Mouse (Mus musculus): Measurements from ENCODE around the gene Akp3.

The Akp3 gene

GRCm38 (mm10) chr1:87124673-87125072, at the start of gene Akp3:
TSS of gene Akp3 (plus strand) at chr1:87124973.
- no peak for DNase-seq (ENCODE audit: low spot score in 2 of 2)

DNA sequence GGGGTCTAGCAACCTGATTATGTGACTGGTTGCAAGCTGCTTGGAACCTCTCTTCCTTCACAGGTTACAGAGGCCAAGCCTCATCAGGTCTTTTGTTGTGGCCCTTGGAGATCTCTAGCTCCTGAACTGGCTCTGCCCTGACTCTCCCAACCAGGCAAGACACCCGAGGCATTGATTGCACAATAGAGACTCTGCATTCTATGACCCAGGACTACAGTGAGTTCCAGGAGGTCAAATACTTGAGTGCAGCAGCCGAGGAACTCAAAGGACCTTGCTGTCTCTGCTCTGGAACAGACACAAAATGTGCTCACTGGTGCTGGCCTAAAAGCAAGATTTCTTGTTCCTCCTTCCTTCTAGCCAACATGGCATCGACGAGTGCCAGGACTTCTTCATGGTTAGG, 38.6 kb upstream of the Akp3 start:
- no peak for DNase-seq (ENCODE audit: low spot score in 2 of 2)

DNA sequence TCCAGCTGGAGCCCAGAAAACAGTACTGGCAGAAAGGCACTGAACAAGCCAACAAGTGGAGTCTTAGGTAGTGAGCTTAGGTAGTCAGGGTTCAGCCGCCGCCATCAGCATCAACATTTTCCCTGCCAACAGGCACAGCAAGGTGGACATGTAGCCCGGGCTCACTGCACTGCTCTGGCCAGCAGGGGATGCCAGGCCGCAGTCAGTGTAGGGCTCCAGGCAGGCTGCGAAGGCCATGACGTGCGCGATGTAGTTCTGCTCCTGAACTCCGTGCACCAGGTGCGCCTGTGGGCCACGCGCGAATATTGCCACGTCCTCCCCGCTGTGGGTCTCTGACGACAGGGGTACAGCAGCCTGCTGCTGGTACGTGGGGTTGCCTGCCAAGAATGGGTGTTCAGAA, 37.8 kb upstream of the Akp3 start:
- DNase-seq (ENCODE audit: low spot score in 2 of 2) = no peak

DNA sequence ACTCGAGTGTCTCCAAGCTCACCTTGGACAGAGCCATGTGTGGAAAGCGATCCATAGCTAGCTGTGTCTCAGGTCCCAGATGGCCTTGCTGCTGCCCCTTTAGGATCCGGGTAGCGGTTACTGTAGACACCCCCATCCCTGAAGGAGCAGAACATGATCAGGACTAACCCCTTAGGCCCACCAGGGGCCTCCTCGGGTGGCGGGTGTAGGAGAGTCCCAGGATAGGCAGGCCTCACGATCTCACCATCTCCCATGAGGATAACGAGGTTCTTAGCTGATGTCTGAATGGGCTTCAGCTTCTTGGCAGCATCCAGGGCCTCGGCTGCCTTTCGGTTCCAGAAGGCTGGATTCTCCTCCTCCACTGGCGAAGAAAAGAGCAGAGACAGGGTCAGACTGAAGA, 35.5 kb upstream of the Akp3 start:
- no peak for DNase-seq (ENCODE audit: low spot score in 2 of 2)

DNA sequence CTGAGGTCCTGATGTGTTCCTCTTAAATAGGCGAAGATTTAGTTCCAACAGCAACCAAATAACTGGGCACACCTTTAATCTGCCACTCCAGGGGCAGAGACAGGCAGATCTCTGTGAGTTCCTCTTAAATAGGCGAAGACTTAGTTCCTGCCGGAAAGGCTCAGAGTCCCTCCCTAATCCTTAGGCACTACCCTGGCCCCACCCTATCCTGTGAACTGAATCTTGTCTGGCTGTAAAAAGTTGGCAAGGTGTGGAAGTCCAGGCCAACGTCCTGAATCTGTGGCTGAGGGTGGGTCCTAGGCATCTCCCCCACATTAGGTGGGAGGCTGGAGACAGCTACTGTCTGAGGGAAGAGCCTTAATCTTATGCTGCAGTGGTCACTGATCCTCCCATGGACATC, 34.9 kb upstream of the Akp3 start, which contains the start of gene Alppl2:
TSS of gene Alppl2 (minus strand) at position 101 of the 400 bp plus-strand sequence.
- no peak for DNase-seq (ENCODE audit: low spot score in 2 of 2)

DNA sequence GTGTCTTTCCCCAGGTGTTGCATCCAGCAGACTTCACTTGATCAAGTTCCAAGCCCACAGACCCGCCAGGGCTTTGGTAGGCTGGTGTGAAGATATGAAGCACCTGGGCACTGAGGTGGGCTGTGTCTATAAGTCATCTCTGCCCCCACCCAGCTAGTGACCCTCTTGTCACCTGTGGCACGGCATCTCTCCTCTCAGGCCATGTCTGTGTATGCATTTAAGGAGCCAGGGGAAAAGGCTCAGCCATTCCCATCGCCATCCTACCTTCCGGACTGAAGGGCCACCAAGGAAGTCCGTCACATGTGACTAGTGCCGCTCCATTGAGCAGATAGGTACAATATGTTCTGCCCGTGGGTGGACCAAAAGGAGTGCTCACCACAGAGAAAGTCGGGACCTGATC, 29.1 kb upstream of the Akp3 start:
- no peak for DNase-seq (ENCODE audit: low spot score in 2 of 2)

- peak in 1 of 2 experiments; percentile 9 for DNase-seq (ENCODE audit: low spot score in 2 of 2)
Measured at GRCm38 (mm10) chr1:87098358-87098975, 26.3 kb upstream of the Akp3 start.

- no peak for DNase-seq (ENCODE audit: low spot score in 2 of 2)
Measured at GRCm38 (mm10) chr1:87101411-87101810, 23.4 kb upstream of the Akp3 start, which contains the start of gene Alpi. TSS of gene Alpi (minus strand) at chr1:87101606.

- no peak for DNase-seq (ENCODE audit: low spot score in 2 of 2)
Measured at GRCm38 (mm10) chr1:87102114-87102513, 22.7 kb upstream of the Akp3 start.

- no peak for DNase-seq (ENCODE audit: low spot score in 2 of 2)
Measured at GRCm38 (mm10) chr1:87103936-87104335, 20.8 kb upstream of the Akp3 start.

GRCm38 (mm10) chr1:87106536-87106935, 18.2 kb upstream of the Akp3 start:
- no peak for DNase-seq (ENCODE audit: low spot score in 2 of 2)

DNA sequence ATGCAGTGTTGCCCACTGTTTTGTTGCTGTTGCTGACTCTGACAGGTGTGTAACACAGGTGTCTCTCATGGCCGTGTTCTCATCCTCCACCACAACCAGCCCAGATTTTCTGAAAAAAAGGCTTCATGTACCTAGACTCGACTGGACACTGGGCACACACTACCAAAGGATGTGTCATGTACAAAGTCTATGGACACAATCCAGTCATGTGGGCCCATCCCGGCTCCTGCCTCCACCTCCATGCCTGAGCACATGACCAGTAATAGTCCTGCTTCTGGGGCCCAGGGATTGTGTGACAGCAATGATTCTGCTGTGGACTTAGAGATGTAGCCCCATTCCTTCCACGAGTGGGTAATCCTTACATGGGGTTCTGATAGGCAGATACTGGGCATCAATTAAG, 16.2 kb upstream of the Akp3 start:
- DNase-seq (ENCODE audit: low spot score in 2 of 2) = no peak

DNA sequence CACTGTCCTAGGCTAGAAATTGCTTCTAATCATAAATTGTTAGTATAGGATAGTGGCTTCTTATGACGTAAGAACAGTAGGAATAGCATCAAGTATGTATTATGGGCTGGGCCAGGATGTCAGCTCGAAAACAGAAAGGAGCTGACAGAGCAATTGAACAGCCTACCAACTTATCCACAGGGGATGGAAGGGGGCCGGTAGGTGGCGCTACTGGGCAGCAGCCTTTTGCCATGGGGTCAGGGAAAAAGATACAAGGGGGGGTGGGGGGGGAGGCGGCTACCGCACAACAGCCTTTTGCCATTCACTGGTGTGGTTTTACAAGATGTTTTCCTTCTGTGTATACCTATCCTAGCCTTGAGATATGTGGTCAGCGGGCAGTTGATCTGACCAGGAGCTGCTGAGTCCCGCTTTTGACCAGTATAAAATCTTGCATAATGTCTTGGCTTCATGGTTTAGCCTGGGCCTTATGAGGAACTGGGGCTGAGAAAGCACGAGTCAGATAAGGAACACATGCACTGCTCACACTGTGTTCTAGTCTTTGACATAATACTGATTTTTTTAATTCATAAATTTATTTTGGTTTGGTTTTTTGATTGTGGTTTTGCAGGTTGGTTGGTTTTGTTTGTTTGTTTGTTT, 12.9 kb upstream of the Akp3 start:
- DNase-seq (ENCODE audit: low spot score in 2 of 2) = no peak

GRCm38 (mm10) chr1:87114784-87115183, 10.0 kb upstream of the Akp3 start:
- no peak for DNase-seq (ENCODE audit: low spot score in 2 of 2)

DNA sequence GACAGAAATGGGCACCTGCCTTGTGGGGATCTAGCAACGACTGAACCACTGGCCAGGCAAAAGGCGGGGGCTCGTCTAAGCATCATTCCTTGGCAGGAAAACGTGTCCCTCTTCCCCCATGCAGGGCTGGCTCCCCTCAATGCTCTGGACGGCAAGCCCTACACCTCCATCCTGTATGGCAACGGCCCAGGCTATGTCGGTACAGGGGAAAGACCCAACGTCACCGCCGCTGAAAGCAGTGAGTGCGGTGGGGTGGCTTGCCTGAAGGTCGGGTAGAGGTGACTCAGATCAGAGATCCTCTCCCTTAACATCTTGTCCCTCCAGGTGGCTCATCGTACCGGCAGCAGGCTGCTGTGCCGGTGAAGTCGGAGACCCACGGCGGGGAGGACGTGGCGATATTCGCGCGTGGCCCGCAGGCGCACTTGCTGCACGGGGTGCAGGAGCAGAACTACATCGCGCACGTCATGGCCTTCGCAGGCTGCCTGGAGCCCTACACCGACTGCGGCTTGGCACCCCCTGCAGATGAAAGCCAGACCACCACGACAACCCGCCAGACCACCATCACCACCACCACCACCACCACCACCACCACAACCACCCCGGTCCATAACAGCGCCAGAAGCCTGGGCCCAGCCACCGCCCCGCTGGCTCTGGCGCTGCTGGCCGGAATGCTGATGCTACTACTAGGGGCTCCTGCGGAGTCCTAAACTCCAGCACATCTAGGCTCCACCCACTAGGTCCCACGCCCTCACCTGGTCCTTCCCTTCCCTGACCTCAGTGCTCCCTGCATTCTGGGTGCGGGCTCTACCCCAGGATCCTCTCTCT, 2.6 kb downstream of the Akp3 start:
- DNase-seq (ENCODE audit: low spot score in 2 of 2) = peak in 1 of 2 experiments; percentile 29

DNA sequence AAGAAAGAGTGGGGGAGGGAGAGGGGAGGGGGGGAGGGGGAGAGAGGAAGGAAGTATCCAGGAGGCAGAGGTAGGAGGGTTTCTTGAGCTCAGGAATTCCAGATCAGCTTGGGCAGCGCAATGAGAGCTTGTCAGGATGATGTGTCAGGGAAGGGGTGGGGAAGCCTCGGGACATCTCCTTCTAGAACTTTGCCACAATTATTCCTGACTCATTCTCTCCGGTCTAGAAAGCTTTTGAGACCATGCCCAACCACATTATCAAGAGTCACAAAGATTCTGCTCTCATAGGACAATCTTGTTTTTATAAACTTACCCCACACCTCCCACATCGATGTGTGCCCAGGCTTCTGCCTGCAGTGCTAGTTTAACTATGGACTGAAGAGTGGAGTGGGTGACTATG, 7.0 kb downstream of the Akp3 start:
- no peak for DNase-seq (ENCODE audit: low spot score in 2 of 2)

DNA sequence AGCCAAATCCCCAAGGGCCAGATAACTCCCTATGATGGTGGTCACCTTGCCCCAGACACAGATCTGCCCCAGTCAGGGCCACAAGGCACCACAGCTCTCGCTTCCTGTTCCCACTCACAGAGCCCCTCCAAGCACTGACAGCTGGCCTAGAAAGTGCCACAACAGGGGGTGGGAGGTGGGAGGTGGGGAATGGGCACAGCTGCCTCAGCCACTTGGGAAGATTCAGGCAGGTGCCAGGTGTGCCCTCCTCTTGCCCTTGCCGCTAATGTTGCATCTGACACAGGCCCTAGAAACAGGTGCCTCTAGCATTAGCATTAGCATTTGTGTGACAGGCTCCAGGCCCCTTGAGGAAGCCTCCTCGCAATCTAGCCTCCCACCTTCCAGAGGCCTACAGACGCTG, 16.8 kb downstream of the Akp3 start:
- DNase-seq (ENCODE audit: low spot score in 2 of 2) = no peak

DNA sequence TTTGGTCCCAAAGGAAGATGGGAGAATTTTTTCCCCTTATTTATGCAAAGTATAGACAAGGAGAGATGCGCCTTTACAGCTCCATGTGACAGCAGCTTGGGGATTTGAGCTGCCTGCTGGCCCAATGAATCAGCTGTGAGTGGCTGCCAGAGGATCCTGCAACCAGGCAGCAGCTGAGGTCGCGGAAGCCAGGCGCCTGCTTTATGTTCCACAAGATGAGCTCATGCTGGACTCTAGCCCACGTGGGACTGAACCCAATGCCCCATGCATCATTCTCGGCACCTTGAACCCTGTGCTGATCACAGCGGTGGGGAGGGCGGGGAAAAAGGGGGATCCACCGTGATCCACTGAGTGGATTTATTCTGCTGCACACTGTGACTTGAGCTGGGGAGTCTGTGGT, 17.7 kb downstream of the Akp3 start:
- DNase-seq (ENCODE audit: low spot score in 2 of 2) = no peak

- DNase-seq (ENCODE audit: low spot score in 2 of 2) = no peak
Measured at GRCm38 (mm10) chr1:87143141-87143540, 18.4 kb downstream of the Akp3 start.

DNA sequence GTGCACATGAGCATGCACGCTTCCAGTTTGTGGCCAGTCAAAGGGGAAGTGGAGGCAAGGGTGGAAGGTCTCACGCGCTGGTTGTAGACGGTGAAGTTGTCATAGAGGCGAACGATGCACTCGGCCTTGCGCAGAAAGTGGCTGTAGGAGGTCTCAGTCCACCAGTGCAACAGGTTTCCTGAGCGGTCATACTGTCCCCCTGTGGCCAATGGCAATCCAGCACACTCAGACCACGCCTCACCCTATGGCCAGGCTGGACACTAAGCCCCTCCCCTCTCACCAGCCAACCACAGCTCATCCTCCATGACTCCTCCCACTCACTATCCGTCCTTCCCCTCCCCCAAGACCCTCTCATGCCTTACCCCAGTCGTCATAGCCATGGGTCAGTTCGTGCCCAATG, 24.6 kb downstream of the Akp3 start:
- no peak for DNase-seq (ENCODE audit: low spot score in 2 of 2)

GRCm38 (mm10) chr1:87151286-87151685, 26.5 kb downstream of the Akp3 start:
- DNase-seq (ENCODE audit: low spot score in 2 of 2) = no peak

GRCm38 (mm10) chr1:87153776-87154500, 29.2 kb downstream of the Akp3 start:
- no peak for DNase-seq (ENCODE audit: low spot score in 2 of 2)

Data from left cerebral cortex, adult 9 months (tissue).